8 mouse cellular contexts compared by ENCODE assay signal in genomic region chr11:11808035-11808819, GRCm38 (mm10). TPM values are rescaled to one million over a fixed set of nuclear protein-coding genes. Genes with fewer than 3 reads are reported as not detected.
DNase-seq lines count a peak whose midpoint lies in the region; ATAC-seq lines count a peak whose summit lies in the region.

No protein-coding gene starts in this region.

- peak; percentile 26 for DNase-seq in embryo, embryonic 9.5 days (ENCODE audit: extremely low spot score)
- DNase-seq in embryo, embryonic 10 days (ENCODE audit: low spot score): no peak
- DNase-seq in 416B (ENCODE audit: low read depth) (peak; percentile 45), adipocyte (ENCODE audit: low spot score) (no peak)
- no peak for DNase-seq in forebrain, embryonic 10.5 days (ENCODE audit: extremely low spot score, low spot score)
- DNase-seq in frontal cortex, adult 2 months (ENCODE audit: extremely low spot score in 1 of 2, low spot score in 1 of 2): no peak
- DNase-seq in T-cell, adult 2 months (ENCODE audit: low spot score): no peak

- H3K4me3 ChIP-seq in forebrain, embryonic 10.5 days: peak overlapping the region; percentile 74
- peak overlapping the region; percentile 77 for H3K4me3 ChIP-seq in liver, embryonic 12.5 days

- peak overlapping the region; percentile 90 for H3K9ac ChIP-seq in liver, embryonic 12.5 days

- H3K36me3 ChIP-seq in forebrain, embryonic 10.5 days (replicated peaks): peaks cover 37% of the 10 kb centered on the region
- peaks cover 39% of the 10 kb centered on the region for H3K36me3 ChIP-seq in liver, embryonic 12.5 days

- ATAC-seq in liver, embryonic 12.5 days: peak; percentile 75

- peak overlapping the region; percentile 94 for H3K4me2 ChIP-seq in liver, embryonic 12.5 days

- 15% methylated on average over 25 of the region's 25 CpGs for whole genome bisulfite sequencing in forebrain, embryonic 10.5 days
- 5% methylated on average over 25 of the region's 25 CpGs for WGBS in liver, embryonic 12.5 days (ENCODE audit: insufficient replicate concordance)

- H3K9me3 ChIP-seq in forebrain, embryonic 10.5 days: no peaks in the 10 kb centered on the region
- H3K9me3 ChIP-seq in liver, embryonic 12.5 days (replicated peaks): no peaks in the 10 kb centered on the region

- H3K27ac ChIP-seq in forebrain, embryonic 10.5 days: peak overlapping the region; percentile 100
- peak overlapping the region; percentile 96 for H3K27ac ChIP-seq in liver, embryonic 12.5 days

- H3K4me1 ChIP-seq in forebrain, embryonic 10.5 days: peaks cover 52% of the 10 kb centered on the region
- H3K4me1 ChIP-seq in liver, embryonic 12.5 days: peaks cover 64% of the 10 kb centered on the region

- no peaks in the 10 kb centered on the region for H3K27me3 ChIP-seq in forebrain, embryonic 10.5 days (ENCODE audit: poor library complexity, severe bottlenecking)
- 0 out of 2 replicates have a peak, but pooled peaks cover 6% of the 10 kb centered on the region for H3K27me3 ChIP-seq in liver, embryonic 12.5 days (replicated peaks)

RNA-seq across cellular contexts. Expression of gene Fignl1, which starts 0.5 kb away (rescaled TPM):
- 101 and 114 TPM in 2 replicates for polyA plus RNA-seq in forebrain, embryonic 10.5 days (2016; fragmentation: Nextera tagmentation; extraction: Ambion mirVana)
- 126 and 130 TPM in 2 replicates for polyA plus RNA-seq in liver, embryonic 12.5 days (2016; fragmentation: Nextera tagmentation; extraction: Ambion mirVana)
- polyA plus RNA-seq in frontal cortex, adult 2 months (2012; rRNA removed): 0.58 and 0.69 TPM in 2 replicates

Comparison
In these comparisons a context has a peak if more than half of its experiments do, and no peak if none do; other contexts are left out.
1. DNase-seq: peak in embryo, embryonic 9.5 days (single experiment) and 416B (single experiment); none in embryo, embryonic 10 days (single experiment), forebrain, embryonic 10.5 days (single experiment), frontal cortex, adult 2 months (0 of 2), T-cell, adult 2 months (single experiment) and adipocyte (single experiment).
2. RNA of gene Fignl1, which starts 0.5 kb away (polyA plus RNA-seq): 126 to 130 TPM in liver, embryonic 12.5 days and 101 to 114 TPM in forebrain, embryonic 10.5 days; 0.58 to 0.69 TPM in frontal cortex, adult 2 months; every median in the first group is over 10 times any median in the second.